Mouse (Mus musculus) midbrain, embryonic 10.5 days (tissue): ENCODE results near the gene Rab13. TPM values are rescaled to one million over a fixed set of nuclear protein-coding genes. Genes with fewer than 3 reads are reported as not detected.
"Not testable (repeated sequence)": the region's sequence is repeated elsewhere in the genome, so short reads cannot be mapped to it uniquely, and the experiment has no call there.

Source experiments
- DNase-seq: peaks from one replicate; pipeline ENCODE4 v3.0.0-alpha.2; 2017; ENCODE audit warnings: low spot score
- H3K27ac ChIP-seq: fragments of 300-500 bp; sonication (generic); replicated peaks from 2 replicates; pipeline ENCODE4 v1.5.1; 2016; ENCODE audit warnings: mild to moderate bottlenecking
- H3K27me3 ChIP-seq: fragments of 300-500 bp; sonication (generic); 2 replicates; pipeline ENCODE4 v1.6.1; 2016; ENCODE audit warnings: low read depth, mild to moderate bottlenecking; ENCODE audit not compliant: poor library complexity, severe bottlenecking
- H3K36me3 ChIP-seq: fragments of 300-500 bp; sonication (generic); 2 replicates; pipeline ENCODE4 v1.6.1; 2016; ENCODE audit warnings: mild to moderate bottlenecking, moderate library complexity
- H3K4me1 ChIP-seq: fragments of 300-500 bp; sonication (generic); 2 replicates; pipeline ENCODE4 v1.6.1; 2016
- H3K4me3 ChIP-seq: fragments of 300-500 bp; sonication (generic); 2 replicates; pipeline ENCODE4 v1.5.1; 2016; ENCODE audit warnings: mild to moderate bottlenecking, moderate library complexity
- H3K9me3 ChIP-seq: fragments of 300-500 bp; sonication (generic); replicated peaks from 2 replicates; pipeline ENCODE4 v1.6.1; 2016; ENCODE audit warnings: mild to moderate bottlenecking
- WGBS: fragments of 180-500 bp; shearing (Covaris S2); methylation state at CpG from one replicate; pipeline ENCODE4 v1.1.7; 2016; 5-methylcytosine and 5-hydroxymethylcytosine counted together
- polyA plus RNA-seq: library from polyadenylated mRNA; unstranded; fragments of >200 nt; fragmentation: Nextera tagmentation; extraction: Ambion mirVana; gene quantifications from 2 replicates; pipeline ENCODE4 v1.2.1, GENCODE M21; 2016

Gene Rab13
- polyA plus RNA-seq, 1 experiment from 2014 or later, result 26.8 TPM

- Histone ChIP-seq H3K4me3 (no peak overlapping the region), H3K27ac (no peak overlapping the region), H3K4me1 (peaks cover 17% of the 10 kb centered on the region), H3K9me3 (no peaks in the 10 kb centered on the region), H3K27me3 (no peaks in the 10 kb centered on the region), H3K36me3 (0 out of 2 replicates have a peak, but pooled peaks cover 9% of the 10 kb centered on the region)
- no peak for DNase-seq
- WGBS, result 90% methylated on average over 2 of the region's 2 CpGs
Measured at GRCm38 (mm10) chr3:90241251-90241650, 27.8 kb downstream of the Rab13 start.

GRCm38 (mm10) chr3:90241669-90242358, 28.3 kb downstream of the Rab13 start:
- no peak overlapping the region for H3K27ac ChIP-seq
- H3K4me3 ChIP-seq, result no peak overlapping the region
- no peak for DNase-seq
- H3K9me3 ChIP-seq, result no peaks in the 10 kb centered on the region
- 0 out of 2 replicates have a peak, but pooled peaks cover 4% of the 10 kb centered on the region for H3K36me3 ChIP-seq
- no peaks in the 10 kb centered on the region for H3K27me3 ChIP-seq
- H3K4me1 ChIP-seq, result peaks cover 17% of the 10 kb centered on the region
- 82% methylated on average over 10 of the region's 10 CpGs for WGBS

- H3K27ac ChIP-seq, result peak within 1 kb of the TSS; percentile 83
- H3K27me3 ChIP-seq, result no peaks in the 10 kb centered on the region
- no peaks in the 10 kb centered on the region for H3K9me3 ChIP-seq
- H3K36me3 ChIP-seq, result no peaks in the 10 kb centered on the region
- H3K4me3 ChIP-seq, result peak within 1 kb of the TSS; percentile 55
- peak; percentile 79 for DNase-seq
- H3K4me1 ChIP-seq, result peaks cover 23% of the 10 kb centered on the region
- 2% methylated on average over 19 of the region's 19 CpGs for WGBS
Measured at GRCm38 (mm10) chr3:90242984-90243775, 29.7 kb downstream of the Rab13 start, which contains the start of gene Creb3l4. TSS of gene Creb3l4 (minus strand) at chr3:90243512.

- 79% methylated on average over 2 of the region's 2 CpGs for WGBS
- DNase-seq, result no peak
- no peak overlapping the region for H3K4me3 ChIP-seq
- H3K27me3 ChIP-seq, result no peaks in the 10 kb centered on the region
- peaks cover 37% of the 10 kb centered on the region for H3K4me1 ChIP-seq
- peaks cover 12% of the 10 kb centered on the region for H3K36me3 ChIP-seq
- no peaks in the 10 kb centered on the region for H3K9me3 ChIP-seq
- H3K27ac ChIP-seq, result no peak overlapping the region
Measured at GRCm38 (mm10) chr3:90245406-90245805, 31.9 kb downstream of the Rab13 start.

- no peak for DNase-seq
- Histone ChIP-seq H3K27me3 (no peaks in the 10 kb centered on the region), H3K36me3 (peaks cover 27% of the 10 kb centered on the region), H3K27ac (peak overlapping the region; percentile 92), H3K4me1 (peaks cover 36% of the 10 kb centered on the region), H3K9me3 (no peaks in the 10 kb centered on the region), H3K4me3 (peak overlapping the region; percentile 72)
- 1% methylated on average over 3 of the region's 3 CpGs for WGBS
Measured at GRCm38 (mm10) chr3:90247630-90247959, 34.1 kb downstream of the Rab13 start.

GRCm38 (mm10) chr3:90247960-90248745, 34.7 kb downstream of the Rab13 start, which contains the start of gene Slc39a1:
TSS of gene Slc39a1 (plus strand) at chr3:90248172.
- peak within 1 kb of the TSS; percentile 72 for H3K4me3 ChIP-seq
- WGBS, result under 1% methylated on average over 44 of the region's 44 CpGs
- peak; percentile 96 for DNase-seq
- no peaks in the 10 kb centered on the region for H3K9me3 ChIP-seq
- H3K36me3 ChIP-seq, result peaks cover 27% of the 10 kb centered on the region
- no peaks in the 10 kb centered on the region for H3K27me3 ChIP-seq
- peak within 1 kb of the TSS; percentile 92 for H3K27ac ChIP-seq
- peaks cover 30% of the 10 kb centered on the region for H3K4me1 ChIP-seq

GRCm38 (mm10) chr3:90248746-90249100, 35.2 kb downstream of the Rab13 start:
- H3K4me1 ChIP-seq, result peaks cover 30% of the 10 kb centered on the region
- peak overlapping the region; percentile 72 for H3K4me3 ChIP-seq
- no peaks in the 10 kb centered on the region for H3K9me3 ChIP-seq
- WGBS, result 12% methylated on average over 10 of the region's 10 CpGs
- no peaks in the 10 kb centered on the region for H3K27me3 ChIP-seq
- no peak for DNase-seq
- peak overlapping the region; percentile 92 for H3K27ac ChIP-seq
- H3K36me3 ChIP-seq, result peaks cover 27% of the 10 kb centered on the region

GRCm38 (mm10) chr3:90250791-90251190, 37.3 kb downstream of the Rab13 start:
- Histone ChIP-seq H3K9me3 (no peaks in the 10 kb centered on the region), H3K4me3 (no peak overlapping the region), H3K27me3 (no peaks in the 10 kb centered on the region), H3K4me1 (peaks cover 38% of the 10 kb centered on the region), H3K27ac (no peak overlapping the region), H3K36me3 (peaks cover 27% of the 10 kb centered on the region)
- no peak for DNase-seq
- 92% methylated on average over 6 of the region's 6 CpGs for WGBS

GRCm38 (mm10) chr3:90251731-90252226, 38.3 kb downstream of the Rab13 start:
- not testable (repeated sequence) for H3K4me3 ChIP-seq, H3K27me3 ChIP-seq, DNase-seq, H3K27ac ChIP-seq, H3K9me3 ChIP-seq
- Histone ChIP-seq H3K4me1 (peaks cover 43% of the 10 kb centered on the region), H3K36me3 (peaks cover 29% of the 10 kb centered on the region)
- WGBS, result 93% methylated on average over 9 of the region's 12 CpGs

GRCm38 (mm10) chr3:90252659-90253058, 39.2 kb downstream of the Rab13 start:
- H3K4me1 ChIP-seq, result peaks cover 39% of the 10 kb centered on the region
- 89% methylated on average over 2 of the region's 2 CpGs for WGBS
- H3K36me3 ChIP-seq, result peaks cover 38% of the 10 kb centered on the region
- not testable (repeated sequence) for H3K9me3 ChIP-seq, H3K4me3 ChIP-seq, DNase-seq, H3K27ac ChIP-seq, H3K27me3 ChIP-seq

GRCm38 (mm10) chr3:90253174-90253573, 39.7 kb downstream of the Rab13 start:
- 88% methylated on average over 1 of the region's 1 CpGs for WGBS
- not testable (repeated sequence) for H3K27ac ChIP-seq, H3K27me3 ChIP-seq, DNase-seq, H3K9me3 ChIP-seq
- H3K4me3 ChIP-seq, result peak overlapping the region; percentile 90
- H3K4me1 ChIP-seq, result peaks cover 36% of the 10 kb centered on the region
- H3K36me3 ChIP-seq, result peaks cover 43% of the 10 kb centered on the region

GRCm38 (mm10) chr3:90253653-90254418, 40.3 kb downstream of the Rab13 start, which contains the start of gene Crtc2:
TSS of gene Crtc2 (plus strand) at chr3:90254163.
- Histone ChIP-seq H3K27ac (peak within 1 kb of the TSS; percentile 91), H3K4me3 (peak within 1 kb of the TSS; percentile 90), H3K4me1 (peaks cover 30% of the 10 kb centered on the region), H3K36me3 (peaks cover 50% of the 10 kb centered on the region), H3K9me3 (no peaks in the 10 kb centered on the region), H3K27me3 (no peaks in the 10 kb centered on the region)
- DNase-seq, result peak; percentile 96
- WGBS, result 3% methylated on average over 40 of the region's 40 CpGs
